ENCODE assay signal across 9 mouse cellular contexts in the genomic region with DNA sequence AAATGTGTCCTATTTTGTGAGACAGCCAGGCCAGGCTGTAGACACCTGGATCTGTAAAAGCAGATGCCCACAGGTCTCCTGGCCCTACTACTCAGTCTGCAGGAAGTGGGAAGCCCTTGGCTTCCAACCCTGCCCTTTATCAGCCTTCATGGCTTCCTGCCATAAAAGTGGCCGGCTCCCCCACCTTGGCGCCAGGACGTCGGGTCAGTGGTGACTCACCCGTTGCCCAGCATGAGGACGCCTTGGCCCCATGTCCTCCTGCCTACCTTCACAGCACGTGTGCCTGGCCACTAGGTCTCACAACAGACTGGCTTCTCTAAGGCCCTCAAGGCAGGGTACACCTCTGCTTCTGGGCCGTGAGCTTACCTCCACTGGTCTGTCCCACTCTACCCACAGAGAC. TPM values are rescaled to one million over a fixed set of nuclear protein-coding genes. Genes with fewer than 3 reads are reported as not detected.
DNase-seq lines count a peak whose midpoint lies in the region; ATAC-seq and TF ChIP-seq lines count a peak whose summit lies in the region.
"Had no signal": no experiment of that assay in that cellular context is flagged by ENCODE, and none has a peak within 500 bp of the region (broad histone marks: within the 10 kb centered on the region; RNA-seq: fewer than 3 reads in every experiment).

No protein-coding gene starts in this region.

- H3K36me3 ChIP-seq in hindbrain, embryonic 10.5 days, result peaks cover 10% of the 10 kb centered on the region
- no peaks in the 10 kb centered on the region for H3K36me3 ChIP-seq in hindbrain, embryonic 16.5 days (ENCODE audit: control insufficient read depth, insufficient read depth, low read length)
- H3K36me3 ChIP-seq in lung, embryonic 14.5 days (ENCODE audit: insufficient read depth), result peaks cover 2% of the 10 kb centered on the region; the same call in 1 of the 2 replicates

- no peak for TF ChIP-seq CTCF in lung, embryonic 14.5 days (IDR thresholded peaks at IDR 0.05; ENCODE audit: low read depth)

- peaks cover 7% of the 10 kb centered on the region; the same call in 1 of the 2 replicates for H3K27me3 ChIP-seq in hindbrain, embryonic 10.5 days (ENCODE audit: insufficient read depth, poor library complexity, severe bottlenecking)
- no peaks in the 10 kb centered on the region for H3K27me3 ChIP-seq in hindbrain, embryonic 16.5 days (replicated peaks; ENCODE audit: control insufficient read depth, insufficient read depth, low read length)
- H3K27me3 ChIP-seq in lung, embryonic 14.5 days (ENCODE audit: insufficient read depth, low read length), result no peaks in the 10 kb centered on the region
- H3K27me3 ChIP-seq: embryonic facial prominence, embryonic 13.5 days had no signal

- WGBS in hindbrain, embryonic 10.5 days, result 77% methylated on average over 8 of the region's 8 CpGs
- 75% methylated on average over 8 of the region's 8 CpGs for WGBS in hindbrain, embryonic 16.5 days
- 57% methylated on average over 8 of the region's 8 CpGs for WGBS in lung, embryonic 14.5 days

- H3K27ac ChIP-seq in hindbrain, embryonic 10.5 days, result 0 out of 2 replicates have a peak overlapping the region, but pooled peaks have one; percentile 35
- H3K27ac ChIP-seq in hindbrain, embryonic 16.5 days (ENCODE audit: low read depth, low read length), result no peak overlapping the region
- no peak overlapping the region for H3K27ac ChIP-seq in lung, embryonic 14.5 days (ENCODE audit: low read depth)
- H3K27ac ChIP-seq: embryonic facial prominence, embryonic 13.5 days had no signal

- H3K9ac ChIP-seq in hindbrain, embryonic 16.5 days (ENCODE audit: low read depth, low read length), result no peak overlapping the region
- no peak overlapping the region for H3K9ac ChIP-seq in lung, embryonic 14.5 days
- H3K9ac ChIP-seq: embryonic facial prominence, embryonic 13.5 days had no signal

- H3K9me3 ChIP-seq in hindbrain, embryonic 10.5 days, result no peaks in the 10 kb centered on the region
- H3K9me3 ChIP-seq in hindbrain, embryonic 16.5 days (ENCODE audit: control insufficient read depth, low read length), result no peaks in the 10 kb centered on the region
- no peaks in the 10 kb centered on the region for H3K9me3 ChIP-seq in lung, embryonic 14.5 days (ENCODE audit: low read depth, low read length)
- H3K9me3 ChIP-seq: embryonic facial prominence, embryonic 13.5 days had no signal

- intact Hi-C loops in heart, postnatal 14 days (cut with DNase I), result no loop called here

- no peak overlapping the region for H3K4me2 ChIP-seq in hindbrain, embryonic 16.5 days (ENCODE audit: low read length)
- no peak overlapping the region for H3K4me2 ChIP-seq in lung, embryonic 14.5 days
- H3K4me2 ChIP-seq: embryonic facial prominence, embryonic 13.5 days had no signal

- no peak for DNase-seq in hindbrain, embryonic 10.5 days (ENCODE audit: low spot score)
- peak; percentile 77 for DNase-seq in adrenal gland, postnatal 25 days
- peak; percentile 65 to 71 for DNase-seq in heart, postnatal 14 days
- peak; percentile 40 for DNase-seq in lung, embryonic 14.5 days
- DNase-seq in right cerebral cortex, postnatal 36 days (ENCODE audit: low spot score in 2 of 2), result no peak

- H3K4me1 ChIP-seq in hindbrain, embryonic 10.5 days (replicated peaks), result peaks cover 51% of the 10 kb centered on the region
- H3K4me1 ChIP-seq in hindbrain, embryonic 16.5 days (ENCODE audit: control insufficient read depth, insufficient read depth, low read depth, low read length), result peaks cover 20% of the 10 kb centered on the region
- peaks cover 11% of the 10 kb centered on the region; the same call in 1 of the 2 replicates for H3K4me1 ChIP-seq in lung, embryonic 14.5 days (ENCODE audit: insufficient read depth)

- no peak overlapping the region for H3K4me3 ChIP-seq in hindbrain, embryonic 10.5 days
- H3K4me3 ChIP-seq in hindbrain, embryonic 16.5 days (ENCODE audit: low read length), result no peak overlapping the region
- no peak overlapping the region for H3K4me3 ChIP-seq in lung, embryonic 14.5 days (ENCODE audit: low read depth, low read length)
- H3K4me3 ChIP-seq: embryonic facial prominence, embryonic 13.5 days had no signal

- ATAC-seq in hindbrain, embryonic 16.5 days, result no peak
- ATAC-seq in lung, embryonic 14.5 days (ENCODE audit: insufficient read depth), result no peak
- ATAC-seq in frontal cortex, adult (ENCODE audit: low TSS enrichment), result no peak
- ATAC-seq in megakaryocyte-erythroid progenitor cell, adult 5-6 weeks (replicated peaks; ENCODE audit: low FRiP score, low TSS enrichment, poor library complexity, severe bottlenecking), result no peak

RNA-seq across cellular contexts. Expression of a gene that starts 10.5 kb away (rescaled TPM):
- 79.5 and 83.0 TPM in 2 replicates for polyA plus RNA-seq in hindbrain, embryonic 10.5 days (2016; fragmentation: Nextera tagmentation; extraction: Ambion mirVana)
- polyA plus RNA-seq in hindbrain, embryonic 16.5 days (2015; fragmentation: Nextera tagmentation; extraction: Ambion mirVana), result 54.2 and 57.3 TPM in 2 replicates
- 26.6 and 40.7 TPM in 2 replicates for total RNA-seq in adrenal gland, postnatal 25 days (2021)
- 1 to 10 TPM; 8.3 to 8.6 TPM for total RNA-seq in heart, postnatal 14 days (2021)
- 107 and 116 TPM in 2 replicates for polyA plus RNA-seq in lung, embryonic 14.5 days (2014; fragmentation: Nextera tagmentation; extraction: Ambion mirVana)
- total RNA-seq in megakaryocyte-erythroid progenitor cell, adult 5-6 weeks (2014; fragmentation: Nextera tagmentation), result 9.9 and 22.9 TPM in 2 replicates
- total RNA-seq in megakaryocyte-erythroid progenitor cell, adult 5-6 weeks (2017), result 1.9 and 7.5 TPM in 2 replicates

RNA-seq across cellular contexts. Expression of a gene that starts 22.9 kb away (rescaled TPM):
- polyA plus RNA-seq in hindbrain, embryonic 10.5 days (2016; fragmentation: Nextera tagmentation; extraction: Ambion mirVana), result 4.7 and 4.8 TPM in 2 replicates
- 10.7 and 11.1 TPM in 2 replicates for polyA plus RNA-seq in hindbrain, embryonic 16.5 days (2015; fragmentation: Nextera tagmentation; extraction: Ambion mirVana)
- 7.6 and 8.4 TPM in 2 replicates for total RNA-seq in adrenal gland, postnatal 25 days (2021)
- total RNA-seq in heart, postnatal 14 days (2021), result 10 to 100 TPM; 32.1 to 32.4 TPM
- 6.3 and 8.0 TPM in 2 replicates for polyA plus RNA-seq in lung, embryonic 14.5 days (2014; fragmentation: Nextera tagmentation; extraction: Ambion mirVana)
- total RNA-seq in megakaryocyte-erythroid progenitor cell, adult 5-6 weeks (2014; fragmentation: Nextera tagmentation), result 0.11 and 0.99 TPM in 2 replicates
- total RNA-seq in megakaryocyte-erythroid progenitor cell, adult 5-6 weeks (2017), result 0.23 and 5.7 TPM in 2 replicates

RNA-seq across cellular contexts. Expression of a gene that starts 23.8 kb away (rescaled TPM):
- 22.8 and 27.2 TPM in 2 replicates for polyA plus RNA-seq in hindbrain, embryonic 10.5 days (2016; fragmentation: Nextera tagmentation; extraction: Ambion mirVana)
- 54.3 and 55.8 TPM in 2 replicates for polyA plus RNA-seq in hindbrain, embryonic 16.5 days (2015; fragmentation: Nextera tagmentation; extraction: Ambion mirVana)
- total RNA-seq in adrenal gland, postnatal 25 days (2021), result 21.7 and 26.8 TPM in 2 replicates
- 10 to 100 TPM; 16.8 TPM for total RNA-seq in heart, postnatal 14 days (2021)
- polyA plus RNA-seq in lung, embryonic 14.5 days (2014; fragmentation: Nextera tagmentation; extraction: Ambion mirVana), result 26.4 and 26.7 TPM in 2 replicates
- 4.2 and 6.5 TPM in 2 replicates for total RNA-seq in megakaryocyte-erythroid progenitor cell, adult 5-6 weeks (2014; fragmentation: Nextera tagmentation)
- total RNA-seq in megakaryocyte-erythroid progenitor cell, adult 5-6 weeks (2017), result 5.0 and 8.7 TPM in 2 replicates

RNA-seq across cellular contexts. Expression of a gene that starts 48.1 kb away (rescaled TPM):
- 55.4 and 57.1 TPM in 2 replicates for polyA plus RNA-seq in hindbrain, embryonic 10.5 days (2016; fragmentation: Nextera tagmentation; extraction: Ambion mirVana)
- 40.5 and 43.1 TPM in 2 replicates for polyA plus RNA-seq in hindbrain, embryonic 16.5 days (2015; fragmentation: Nextera tagmentation; extraction: Ambion mirVana)
- 65.9 and 68.8 TPM in 2 replicates for total RNA-seq in adrenal gland, postnatal 25 days (2021)
- total RNA-seq in heart, postnatal 14 days (2021), result 10 to 100 TPM; 28.3 to 28.8 TPM
- 61.7 and 65.9 TPM in 2 replicates for polyA plus RNA-seq in lung, embryonic 14.5 days (2014; fragmentation: Nextera tagmentation; extraction: Ambion mirVana)
- 79.6 and 114 TPM in 2 replicates for total RNA-seq in megakaryocyte-erythroid progenitor cell, adult 5-6 weeks (2014; fragmentation: Nextera tagmentation)
- total RNA-seq in megakaryocyte-erythroid progenitor cell, adult 5-6 weeks (2017), result 58.8 and 83.3 TPM in 2 replicates

Comparison
In these comparisons a context has a peak if more than half of its experiments do, and no peak if none do; other contexts are left out.
1. DNase-seq: peak in adrenal gland, postnatal 25 days (single experiment), heart, postnatal 14 days (2 of 2) and lung, embryonic 14.5 days (single experiment); none in hindbrain, embryonic 10.5 days (single experiment) and right cerebral cortex, postnatal 36 days (0 of 2).